Mouse (Mus musculus): Measurements from ENCODE around the gene Fcer2a. TPM values are rescaled to one million over a fixed set of nuclear protein-coding genes. Genes with fewer than 3 reads are reported as not detected.

Gene Fcer2a
- under 1 TPM in 1 of 2 experiments, not detected in 1; 0.35 TPM for total RNA-seq (2021)
- long read RNA-seq, experiment 1 = 0 reads
- long read RNA-seq, experiment 2 = 0 reads

- DNase-seq (ENCODE audit: low spot score in 2 of 2) = no peak
Observed at GRCm38 (mm10) chr8:3694121-3694520, at the start of gene Fcer2a. Gene Fcer2a, minus strand, starts transcription at chr8:3694175.

GRCm38 (mm10) chr8:3736947-3737346, 43.0 kb upstream of the Fcer2a start:
- no peak for DNase-seq (ENCODE audit: low spot score in 2 of 2)

- DNase-seq (ENCODE audit: low spot score in 2 of 2) = no peak
Observed at GRCm38 (mm10) chr8:3735599-3735998, 41.6 kb upstream of the Fcer2a start.

GRCm38 (mm10) chr8:3734084-3734483, 40.1 kb upstream of the Fcer2a start:
- DNase-seq (ENCODE audit: low spot score in 2 of 2) = no peak

- DNase-seq (ENCODE audit: low spot score in 2 of 2) = no peak
Observed at GRCm38 (mm10) chr8:3721041-3721440, 27.1 kb upstream of the Fcer2a start.

- no peak for DNase-seq (ENCODE audit: low spot score in 2 of 2)
Observed at GRCm38 (mm10) chr8:3720551-3720950, 26.6 kb upstream of the Fcer2a start, which contains the start of gene Clec4g. Gene Clec4g, minus strand, starts transcription at chr8:3720651.

GRCm38 (mm10) chr8:3718559-3718958, 24.6 kb upstream of the Fcer2a start:
- peak; percentile 68 to 71 for DNase-seq (ENCODE audit: low spot score in 2 of 2)

- DNase-seq (ENCODE audit: low spot score in 2 of 2) = no peak
Observed at GRCm38 (mm10) chr8:3717321-3717954, 23.5 kb upstream of the Fcer2a start.

GRCm38 (mm10) chr8:3711646-3712045, 17.7 kb upstream of the Fcer2a start:
- no peak for DNase-seq (ENCODE audit: low spot score in 2 of 2)

- no peak for DNase-seq (ENCODE audit: low spot score in 2 of 2)
Observed at GRCm38 (mm10) chr8:3710312-3710711, 16.3 kb upstream of the Fcer2a start.

GRCm38 (mm10) chr8:3707611-3708010, 13.6 kb upstream of the Fcer2a start:
- no peak for DNase-seq (ENCODE audit: low spot score in 2 of 2)

GRCm38 (mm10) chr8:3705711-3706110, 11.7 kb upstream of the Fcer2a start:
- no peak for DNase-seq (ENCODE audit: low spot score in 2 of 2)

- DNase-seq (ENCODE audit: low spot score in 2 of 2) = no peak
Observed at GRCm38 (mm10) chr8:3701491-3701890, 7.5 kb upstream of the Fcer2a start.

GRCm38 (mm10) chr8:3690774-3691173, 3.2 kb downstream of the Fcer2a start:
- no peak for DNase-seq (ENCODE audit: low spot score in 2 of 2)

GRCm38 (mm10) chr8:3687537-3687936, 6.4 kb downstream of the Fcer2a start:
- DNase-seq (ENCODE audit: low spot score in 2 of 2) = no peak

- DNase-seq (ENCODE audit: low spot score in 2 of 2) = no peak
Observed at GRCm38 (mm10) chr8:3685422-3685821, 8.6 kb downstream of the Fcer2a start.

GRCm38 (mm10) chr8:3684530-3684929, 9.4 kb downstream of the Fcer2a start:
- DNase-seq (ENCODE audit: low spot score in 2 of 2) = no peak

GRCm38 (mm10) chr8:3683408-3684176, 10.4 kb downstream of the Fcer2a start:
- no peak for DNase-seq (ENCODE audit: low spot score in 2 of 2)

GRCm38 (mm10) chr8:3682435-3682834, 11.5 kb downstream of the Fcer2a start:
- DNase-seq (ENCODE audit: low spot score in 2 of 2) = no peak

GRCm38 (mm10) chr8:3679656-3680055, 14.3 kb downstream of the Fcer2a start:
- no peak for DNase-seq (ENCODE audit: low spot score in 2 of 2)

- no peak for DNase-seq (ENCODE audit: low spot score in 2 of 2)
Observed at GRCm38 (mm10) chr8:3679236-3679635, 14.7 kb downstream of the Fcer2a start.

- no peak for DNase-seq (ENCODE audit: low spot score in 2 of 2)
Observed at GRCm38 (mm10) chr8:3678831-3679230, 15.1 kb downstream of the Fcer2a start.

All from adrenal gland, adult 18-20 months (tissue).